Mouse (Mus musculus) lung, adult 2 months (tissue): ENCODE results near the gene Hoxb5. TPM values are rescaled to one million over a fixed set of nuclear protein-coding genes. Genes with fewer than 3 reads are reported as not detected.
A peak's percentile ranks its signal among the peaks of the same experiment; 100 is the strongest.

Experiments used
- DNase-seq: peaks from one replicate; pipeline ENCODE4 v3.0.0; 2022
- H3K4me1 ChIP-seq: fragments of 200-500 bp; 2 replicates; pipeline ENCODE4 v1.6.1; 2011; ENCODE audit warnings: low read length; ENCODE audit not compliant: control insufficient read depth, insufficient read depth
- H3K4me3 ChIP-seq: fragments of 200-500 bp; replicated peaks from 2 replicates; pipeline ENCODE3; 2011; ENCODE audit warnings: low read depth, mild to moderate bottlenecking, control low read depth, low read length; ENCODE audit errors: extremely low read depth
- CTCF ChIP-seq: fragments of 200-500 bp; IDR thresholded peaks from 2 replicates; pipeline ENCODE4 v1.5.1; 2011; ENCODE audit warnings: mild to moderate bottlenecking, low read length, control low read depth; ENCODE audit not compliant: insufficient read depth
- POLR2A ChIP-seq: fragments of 200-500 bp; IDR thresholded peaks from 2 replicates; pipeline ENCODE4 v1.6.1; 2011; ENCODE audit warnings: low read depth, mild to moderate bottlenecking, control low read depth, low read length, borderline replicate concordance; ENCODE audit errors: extremely low read depth
- WGBS: fragments of 180-500 bp; shearing (Covaris S2); methylation state at CpG from one replicate; pipeline ENCODE4 v1.1.7; 2018; 5-methylcytosine and 5-hydroxymethylcytosine counted together
- polyA plus RNA-seq: library from polyadenylated mRNA; depleted of rRNA; stranded (reverse); fragments of >200 nt; gene quantifications from 2 replicates; pipeline ENCODE4 v1.2.3, GENCODE M21; 2012

Hoxb5 gene
- polyA plus RNA-seq, 1 experiment: 12.1 TPM

DNA sequence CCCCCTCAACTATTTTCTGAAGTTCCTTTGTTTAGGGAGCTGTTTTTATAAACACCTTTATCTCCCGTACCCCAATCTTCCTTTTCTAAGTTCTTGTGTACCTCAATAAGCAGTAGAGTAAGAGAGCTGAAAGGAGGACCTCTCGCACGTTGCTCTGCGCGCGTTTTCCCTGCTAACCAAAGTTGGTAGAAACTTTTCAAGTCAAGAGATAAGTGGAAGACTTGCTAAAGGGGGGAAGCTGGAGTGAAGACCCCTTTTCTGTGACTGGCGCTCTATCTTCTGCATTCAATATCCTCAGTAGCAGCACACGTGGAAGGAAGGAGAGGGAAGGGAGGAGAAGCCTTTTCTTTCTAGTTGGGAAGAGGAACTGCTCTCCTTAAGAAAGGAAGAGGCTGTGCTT is 21.8 kb downstream of the Hoxb5 start:
- WGBS: 49% methylated on average over 8 of the region's 8 CpGs
- Histone ChIP-seq H3K4me3 (no peak overlapping the region), H3K4me1 (no peaks in the 10 kb centered on the region; the same call in none of the 2 replicates)
- DNase-seq: no peak
- TF ChIP-seq CTCF (no peak), POLR2A (no peak)

DNA sequence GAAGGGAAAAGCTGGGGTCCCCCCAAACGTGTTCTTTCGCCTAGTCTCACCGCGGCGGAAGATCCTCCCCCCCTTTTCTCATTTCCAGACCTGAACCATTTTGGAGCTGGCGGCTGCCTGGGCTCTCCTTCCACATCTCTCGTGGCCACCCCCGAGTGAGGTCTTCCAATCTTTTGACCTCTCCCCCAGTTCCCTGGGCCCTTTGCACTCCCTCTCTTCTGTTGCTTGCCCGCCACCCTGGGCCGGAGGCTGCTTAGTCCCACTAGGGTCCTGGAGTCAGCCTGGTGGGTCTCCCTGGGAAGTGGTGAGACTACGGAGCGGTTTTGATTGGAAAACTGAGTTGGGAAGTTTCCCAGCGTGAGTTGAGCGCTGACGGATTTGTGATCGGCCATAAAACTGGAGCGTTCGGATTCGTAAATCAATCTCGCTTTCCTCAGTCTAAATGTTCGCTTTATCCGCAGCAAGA is 22.6 kb downstream of the Hoxb5 start:
- H3K4me1 ChIP-seq: no peaks in the 10 kb centered on the region; the same call in none of the 2 replicates
- 50% methylated on average over 22 of the region's 22 CpGs for WGBS
- peak overlapping the region; percentile 19 for H3K4me3 ChIP-seq
- no peak for DNase-seq
- TF ChIP-seq CTCF (no peak), POLR2A (no peak)

DNA sequence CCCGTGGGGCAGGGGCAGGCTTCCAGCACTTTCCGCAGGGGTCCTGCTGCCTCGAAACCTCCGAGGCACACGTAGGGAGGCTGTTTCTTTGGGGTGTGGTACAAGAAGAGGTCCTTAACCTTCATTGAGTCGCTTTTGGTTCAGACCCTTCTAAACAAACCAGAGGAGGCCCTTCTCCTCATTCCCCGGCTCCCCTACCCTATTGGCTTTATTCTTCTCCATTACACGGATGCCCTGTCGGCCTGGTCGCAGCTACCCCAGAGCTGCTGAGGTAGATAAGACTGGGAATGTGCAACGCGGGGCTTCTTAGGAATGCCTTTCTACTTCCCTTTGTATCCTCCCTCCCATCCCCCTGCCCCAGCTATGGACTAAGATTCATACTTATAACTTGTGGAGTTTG is 23.6 kb downstream of the Hoxb5 start:
- WGBS: 42% methylated on average over 12 of the region's 12 CpGs
- Histone ChIP-seq H3K4me3 (no peak overlapping the region), H3K4me1 (no peaks in the 10 kb centered on the region; the same call in 1 of the 2 replicates)
- no peak for TF ChIP-seq CTCF
- no peak for TF ChIP-seq POLR2A
- no peak for DNase-seq

DNA sequence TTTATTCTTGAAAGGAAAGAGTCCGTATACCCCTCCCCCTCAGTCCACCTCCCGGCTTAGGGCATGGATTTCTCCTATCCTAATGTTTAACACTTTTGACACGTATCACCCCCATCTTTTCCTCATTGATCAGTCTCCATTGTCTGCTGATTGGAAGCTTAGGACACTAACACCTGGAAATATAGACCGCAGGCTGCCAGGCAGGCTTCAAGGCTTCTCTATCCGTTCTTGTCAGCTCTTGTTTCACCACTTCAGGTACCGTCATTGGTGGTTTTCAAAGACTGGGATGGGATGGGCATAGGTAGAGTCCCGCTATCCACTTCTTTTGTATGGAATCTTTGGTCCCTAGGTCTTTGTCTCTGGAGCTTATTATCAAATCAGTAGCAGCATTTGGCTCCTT is 24.0 kb downstream of the Hoxb5 start:
- TF ChIP-seq POLR2A: no peak
- no peak for TF ChIP-seq CTCF
- no peak for DNase-seq
- 63% methylated on average over 7 of the region's 7 CpGs for WGBS
- Histone ChIP-seq H3K4me1 (no peaks in the 10 kb centered on the region; the same call in 1 of the 2 replicates), H3K4me3 (no peak overlapping the region)

DNA sequence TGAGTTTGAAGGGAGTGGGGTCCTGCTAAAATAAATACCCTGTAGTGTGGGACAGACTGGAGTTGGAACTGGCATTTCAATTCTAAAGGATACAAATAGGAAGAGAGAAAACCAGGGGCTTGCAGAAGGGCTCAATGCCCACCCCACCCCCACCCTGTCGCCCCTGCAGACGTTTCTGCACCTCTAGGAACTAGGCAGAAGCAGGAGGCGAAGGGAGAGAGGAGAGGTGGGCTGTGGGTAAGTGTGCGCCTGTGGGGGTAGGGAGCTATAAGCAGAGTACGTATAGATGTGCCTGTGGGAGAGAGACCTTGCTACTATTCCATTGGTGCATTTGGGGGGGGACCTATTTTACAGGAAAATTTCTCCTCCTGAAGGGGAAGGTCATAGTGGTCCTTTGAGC is 24.6 kb downstream of the Hoxb5 start:
- WGBS: 48% methylated on average over 5 of the region's 5 CpGs
- DNase-seq: no peak
- TF ChIP-seq CTCF: no peak
- TF ChIP-seq POLR2A: no peak
- no peak overlapping the region for H3K4me3 ChIP-seq
- H3K4me1 ChIP-seq: no peaks in the 10 kb centered on the region; the same call in 1 of the 2 replicates

DNA sequence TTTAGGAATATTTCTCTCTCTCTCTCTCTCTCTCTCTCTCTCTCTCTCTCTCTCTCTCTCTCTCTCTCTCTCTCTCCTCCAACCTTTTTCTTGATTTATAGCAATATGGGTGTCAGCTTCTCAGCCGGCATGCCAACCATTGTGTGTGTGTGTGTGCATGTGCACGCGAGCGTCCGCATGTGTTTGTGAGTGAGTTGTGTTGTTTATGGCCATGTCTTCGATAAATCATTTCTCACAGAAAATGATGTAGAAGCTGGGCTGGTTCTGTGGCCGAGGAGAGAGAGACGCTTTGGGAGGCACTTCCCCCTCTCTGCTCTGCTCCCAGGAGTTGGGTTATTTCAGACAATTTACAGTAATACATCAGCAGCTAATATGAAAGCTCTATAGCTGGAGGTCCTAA is 25.5 kb downstream of the Hoxb5 start:
- DNase-seq: no peak
- TF ChIP-seq POLR2A: no peak
- TF ChIP-seq CTCF: no peak
- Histone ChIP-seq H3K4me3 (no peak overlapping the region), H3K4me1 (no peaks in the 10 kb centered on the region; the same call in 1 of the 2 replicates)
- WGBS: 50% methylated on average over 8 of the region's 8 CpGs

DNA sequence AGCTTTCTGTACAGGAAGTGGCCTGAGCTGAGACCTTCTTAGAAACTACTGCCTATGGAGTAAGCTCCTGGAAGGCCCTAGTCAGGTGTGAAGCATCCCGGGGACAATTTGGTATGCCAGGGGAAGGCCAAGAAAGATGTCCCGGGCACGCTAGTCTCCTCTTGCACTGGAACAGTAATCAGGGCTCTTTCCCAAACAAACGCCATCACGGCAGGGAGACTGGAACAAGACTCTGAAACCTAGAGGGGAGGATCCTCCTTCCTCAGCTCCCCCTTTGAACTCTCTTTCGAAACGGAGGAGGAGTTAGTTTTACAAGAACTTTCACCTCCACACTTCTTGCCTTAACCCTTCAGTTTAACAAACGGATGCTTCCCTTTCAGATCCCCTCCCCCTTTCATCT is 29.0 kb downstream of the Hoxb5 start:
- Histone ChIP-seq H3K4me3 (peak overlapping the region; percentile 49), H3K4me1 (no peaks in the 10 kb centered on the region; the same call in 1 of the 2 replicates)
- WGBS: 36% methylated on average over 8 of the region's 8 CpGs
- TF ChIP-seq POLR2A (no peak), CTCF (no peak)
- DNase-seq: no peak

DNA sequence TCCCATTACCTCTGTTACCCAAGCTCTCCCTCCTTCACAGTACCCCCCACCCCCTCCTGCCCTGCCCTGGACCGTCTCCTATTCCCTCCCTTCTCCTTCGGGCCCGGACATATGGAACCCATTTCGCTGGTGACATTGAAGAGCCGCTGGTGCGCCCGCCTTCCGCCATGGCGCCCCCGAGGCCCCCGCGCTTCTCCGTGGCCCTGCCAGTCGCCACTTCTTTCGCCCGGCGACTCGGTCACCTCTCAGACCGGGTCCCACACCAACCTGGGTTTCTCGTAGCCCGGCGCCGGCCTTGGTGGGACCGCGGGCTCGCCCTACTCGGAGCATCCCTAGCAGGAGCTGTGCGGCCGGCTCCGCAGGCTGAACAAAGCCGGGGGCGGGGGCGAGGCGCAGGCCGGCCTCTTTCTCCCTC is 29.5 kb downstream of the Hoxb5 start:
- Histone ChIP-seq H3K4me3 (peak overlapping the region; percentile 49), H3K4me1 (no peaks in the 10 kb centered on the region; the same call in 1 of the 2 replicates)
- 33% methylated on average over 35 of the region's 35 CpGs for WGBS
- TF ChIP-seq CTCF (no peak), POLR2A (no peak)
- DNase-seq: no peak

DNA sequence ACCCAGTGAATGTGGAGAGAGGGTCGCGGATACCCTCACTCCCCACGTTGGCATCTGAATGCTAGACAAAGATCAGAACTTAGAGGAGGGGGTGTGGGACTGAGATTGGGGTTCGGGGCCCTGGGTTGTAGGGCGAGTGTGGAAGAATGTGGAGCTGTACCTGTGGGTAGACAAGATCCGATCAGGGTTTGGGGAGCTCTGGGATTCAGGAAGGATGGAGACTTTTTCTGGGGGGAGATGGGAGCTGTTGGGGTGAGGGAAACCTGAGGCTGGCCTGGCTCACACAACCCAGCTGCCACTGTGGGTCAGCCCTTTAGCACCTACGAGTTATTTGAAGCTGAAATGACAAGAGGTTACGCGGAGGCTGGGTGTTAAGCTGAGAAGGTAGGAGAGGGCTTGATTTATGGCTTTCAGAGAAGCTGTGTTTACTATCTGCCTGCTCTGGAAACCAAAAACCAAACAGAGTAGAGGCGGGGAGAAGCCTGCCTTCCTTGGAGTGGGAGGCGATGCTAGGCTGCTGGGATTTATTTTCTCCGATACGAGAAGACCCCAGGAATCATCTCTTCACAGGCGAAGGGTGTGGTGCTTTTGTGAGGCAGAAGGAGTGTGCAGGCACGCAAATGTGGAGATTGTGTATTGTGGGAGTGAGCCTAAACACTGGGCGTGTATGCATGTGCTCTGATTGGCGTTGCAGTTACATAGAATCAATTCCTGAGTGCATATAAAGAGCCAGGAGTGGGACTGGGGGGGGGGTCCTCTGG is 30.3 kb downstream of the Hoxb5 start:
- no peak for DNase-seq
- no peak for TF ChIP-seq CTCF
- TF ChIP-seq POLR2A: no peak
- 34% methylated on average over 17 of the region's 17 CpGs for WGBS
- Histone ChIP-seq H3K4me1 (no peaks in the 10 kb centered on the region), H3K4me3 (peak overlapping the region; percentile 50)

DNA sequence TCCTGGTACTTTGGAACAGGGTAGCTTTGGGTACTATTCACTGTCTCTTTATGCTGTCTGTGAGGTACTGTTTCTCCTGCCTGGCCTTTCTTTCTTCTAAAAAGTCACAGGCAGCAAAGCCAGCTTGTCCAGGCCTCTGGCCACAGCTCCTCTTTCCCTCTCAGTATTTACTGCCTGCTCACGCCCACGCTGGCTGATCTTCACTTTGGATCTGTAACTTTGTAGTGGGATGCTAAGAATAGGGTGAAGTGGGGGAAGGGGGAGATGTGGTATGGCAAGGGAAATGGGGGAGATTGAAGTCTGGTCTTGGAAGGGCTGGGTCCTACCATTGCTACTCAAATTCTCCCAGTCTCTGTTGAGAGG is 30.8 kb downstream of the Hoxb5 start:
- Histone ChIP-seq H3K4me1 (no peaks in the 10 kb centered on the region), H3K4me3 (no peak overlapping the region)
- 55% methylated on average over 2 of the region's 2 CpGs for WGBS
- TF ChIP-seq POLR2A (no peak), CTCF (no peak)
- DNase-seq: no peak
